Mouse (Mus musculus) right cerebral cortex, adult 2 months (tissue): ENCODE results near the gene 2610507B11Rik.

Experiments used
- DNase-seq, 2 experiments: peaks; one replicate each; pipeline ENCODE4 v3.0.0; 2021 to 2022; ENCODE audit warnings: low spot score in 2 of 2

2610507B11Rik gene

GRCm38 (mm10) chr11:78289146-78289763, 27.7 kb downstream of the 2610507B11Rik start:
- no peak for DNase-seq

GRCm38 (mm10) chr11:78290654-78291053, 29.1 kb downstream of the 2610507B11Rik start, which contains the start of gene BC030499:
Gene BC030499, plus strand, starts transcription at chr11:78290841.
- DNase-seq = peak; percentile 46 to 54

GRCm38 (mm10) chr11:78294585-78294984, 33.0 kb downstream of the 2610507B11Rik start:
- no peak for DNase-seq

GRCm38 (mm10) chr11:78300917-78301316, 39.4 kb downstream of the 2610507B11Rik start:
- DNase-seq = peak in 1 of 2 experiments; percentile 15

GRCm38 (mm10) chr11:78301357-78302084, 40.0 kb downstream of the 2610507B11Rik start, which contains the start of gene Spag5:
Gene Spag5, plus strand, starts transcription at chr11:78301529.
- DNase-seq = peak; percentile 90 to 92

GRCm38 (mm10) chr11:78305272-78305671, 43.7 kb downstream of the 2610507B11Rik start:
- DNase-seq = no peak

GRCm38 (mm10) chr11:78310861-78311511, 49.4 kb downstream of the 2610507B11Rik start:
- no peak for DNase-seq

GRCm38 (mm10) chr11:78313662-78314061, 52.1 kb downstream of the 2610507B11Rik start:
- no peak for DNase-seq

GRCm38 (mm10) chr11:78318411-78318810, 56.9 kb downstream of the 2610507B11Rik start:
- no peak for DNase-seq

- DNase-seq = no peak
Measured at GRCm38 (mm10) chr11:78322076-78322831, 60.7 kb downstream of the 2610507B11Rik start.

- peak; percentile 66 to 80 for DNase-seq
Measured at GRCm38 (mm10) chr11:78322860-78323259, 61.3 kb downstream of the 2610507B11Rik start, which contains the start of gene Aldoc. Gene Aldoc, plus strand, starts transcription at chr11:78322968.

GRCm38 (mm10) chr11:78324000-78324785, 62.6 kb downstream of the 2610507B11Rik start:
- no peak for DNase-seq

- DNase-seq = no peak
Measured at GRCm38 (mm10) chr11:78324965-78325364, 63.4 kb downstream of the 2610507B11Rik start.

- no peak for DNase-seq
Measured at GRCm38 (mm10) chr11:78327215-78327614, 65.7 kb downstream of the 2610507B11Rik start.

GRCm38 (mm10) chr11:78327634-78328511, 66.3 kb downstream of the 2610507B11Rik start, which contains the start of gene Pigs:
Gene Pigs, plus strand, starts transcription at chr11:78328415.
- peak; percentile 97 for DNase-seq

GRCm38 (mm10) chr11:78328512-78329056, 67.0 kb downstream of the 2610507B11Rik start:
- no peak for DNase-seq

- DNase-seq = no peak
Measured at GRCm38 (mm10) chr11:78332676-78333075, 71.1 kb downstream of the 2610507B11Rik start.

GRCm38 (mm10) chr11:78333992-78334391, 72.4 kb downstream of the 2610507B11Rik start:
- DNase-seq = no peak

GRCm38 (mm10) chr11:78337040-78337439, 75.5 kb downstream of the 2610507B11Rik start:
- DNase-seq = no peak
